Mouse (Mus musculus): ENCODE results near the gene B3galnt2. TPM values are rescaled to one million over a fixed set of nuclear protein-coding genes. Genes with fewer than 3 reads are reported as not detected.
"Not testable (repeated sequence)": the region's sequence is repeated elsewhere in the genome, so short reads cannot be mapped to it uniquely, and the experiment has no call there.

The B3galnt2 gene
- polyA plus RNA-seq, 1 experiment from 2014 or later, result 32.1 TPM

DNA sequence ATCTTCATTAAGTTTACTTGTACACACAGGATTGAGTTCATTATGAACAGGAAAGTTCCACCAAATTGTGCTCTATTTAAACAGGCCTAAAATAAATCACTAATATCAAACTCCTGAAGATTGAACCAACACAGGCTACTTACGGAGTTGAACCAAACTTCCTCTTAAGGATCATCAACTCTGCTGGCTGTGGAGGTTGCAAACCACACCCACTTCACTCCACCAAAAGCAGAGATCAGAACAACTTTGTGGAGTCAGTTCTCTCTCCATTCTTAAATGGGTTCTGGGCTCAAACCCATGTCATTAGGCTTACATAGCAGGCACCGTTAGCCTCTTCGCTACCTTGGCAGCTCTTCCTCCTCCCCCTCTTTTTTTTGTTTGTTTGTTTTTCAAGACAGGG, 64.6 kb downstream of the B3galnt2 start:
- H3K9ac ChIP-seq (ENCODE audit: low read length), result no peak overlapping the region
- no peaks in the 10 kb centered on the region for H3K9me3 ChIP-seq (ENCODE audit: control insufficient read depth, low read length)
- no peak overlapping the region for H3K4me2 ChIP-seq (ENCODE audit: low read depth, low read length)
- H3K36me3 ChIP-seq (ENCODE audit: control insufficient read depth, insufficient read depth, low read length), result peaks cover 19% of the 10 kb centered on the region
- WGBS, result 86% methylated on average over 3 of the region's 3 CpGs
- H3K4me3 ChIP-seq (ENCODE audit: low read length), result no peak overlapping the region
- no peaks in the 10 kb centered on the region for H3K4me1 ChIP-seq (replicated peaks; ENCODE audit: control insufficient read depth, insufficient read depth, low read length)
- H3K27ac ChIP-seq (ENCODE audit: low read length), result no peak overlapping the region
- no peak for ATAC-seq (ENCODE audit: low read depth)
- no peaks in the 10 kb centered on the region for H3K27me3 ChIP-seq (ENCODE audit: control insufficient read depth, insufficient read depth, low read depth, low read length)

DNA sequence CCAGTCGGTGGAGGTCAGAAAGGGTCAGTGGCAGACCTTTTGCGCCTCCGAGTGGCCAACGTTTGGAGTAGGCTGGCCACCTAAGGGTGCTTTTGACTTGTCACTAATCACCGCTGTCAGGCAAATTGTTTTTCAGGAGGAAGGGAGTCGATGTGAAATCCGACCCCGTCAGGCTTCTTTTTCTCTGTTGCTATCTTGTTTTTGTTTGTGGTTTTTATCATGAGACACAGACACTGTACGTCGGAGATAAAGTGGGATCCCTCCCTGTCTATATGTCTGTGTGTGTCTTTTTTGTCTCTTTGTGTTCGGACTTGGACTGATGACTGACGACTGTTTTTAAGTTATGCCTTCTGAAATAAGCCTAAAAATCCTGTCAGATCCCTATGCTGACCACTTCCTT, 67.1 kb downstream of the B3galnt2 start:
- H3K4me3 ChIP-seq (ENCODE audit: low read length); ATAC-seq (ENCODE audit: low read depth); H3K4me1 ChIP-seq (replicated peaks; ENCODE audit: control insufficient read depth, insufficient read depth, low read length); H3K9ac ChIP-seq (ENCODE audit: low read length); H3K27ac ChIP-seq (ENCODE audit: low read length); H3K27me3 ChIP-seq (ENCODE audit: control insufficient read depth, insufficient read depth, low read depth, low read length); H3K9me3 ChIP-seq (ENCODE audit: control insufficient read depth, low read length); H3K4me2 ChIP-seq (ENCODE audit: low read depth, low read length); H3K36me3 ChIP-seq (ENCODE audit: control insufficient read depth, insufficient read depth, low read length): not testable (repeated sequence)
- WGBS, result 67% methylated on average over 5 of the region's 12 CpGs

GRCm38 (mm10) chr13:14025554-14025953, 71.3 kb downstream of the B3galnt2 start:
- Histone ChIP-seq H3K27me3 (ENCODE audit: control insufficient read depth, insufficient read depth, low read depth, low read length) (no peaks in the 10 kb centered on the region), H3K4me3 (ENCODE audit: low read length) (no peak overlapping the region), H3K4me1 (replicated peaks; ENCODE audit: control insufficient read depth, insufficient read depth, low read length) (no peaks in the 10 kb centered on the region), H3K9ac (ENCODE audit: low read length) (no peak overlapping the region), H3K36me3 (ENCODE audit: control insufficient read depth, insufficient read depth, low read length) (peaks cover 13% of the 10 kb centered on the region), H3K27ac (ENCODE audit: low read length) (no peak overlapping the region), H3K9me3 (ENCODE audit: control insufficient read depth, low read length) (no peaks in the 10 kb centered on the region), H3K4me2 (ENCODE audit: low read depth, low read length) (no peak overlapping the region)
- WGBS, result 87% methylated on average over 6 of the region's 6 CpGs
- no peak for ATAC-seq (ENCODE audit: low read depth)

GRCm38 (mm10) chr13:14026154-14026820, 72.0 kb downstream of the B3galnt2 start:
- peaks cover 13% of the 10 kb centered on the region for H3K36me3 ChIP-seq (ENCODE audit: control insufficient read depth, insufficient read depth, low read length)
- H3K4me3 ChIP-seq (ENCODE audit: low read length), result no peak overlapping the region
- H3K27ac ChIP-seq (ENCODE audit: low read length), result no peak overlapping the region
- WGBS, result 91% methylated on average over 6 of the region's 6 CpGs
- H3K9ac ChIP-seq (ENCODE audit: low read length), result no peak overlapping the region
- ATAC-seq (ENCODE audit: low read depth), result no peak
- no peaks in the 10 kb centered on the region for H3K27me3 ChIP-seq (ENCODE audit: control insufficient read depth, insufficient read depth, low read depth, low read length)
- H3K4me2 ChIP-seq (ENCODE audit: low read depth, low read length), result no peak overlapping the region
- no peaks in the 10 kb centered on the region for H3K9me3 ChIP-seq (ENCODE audit: control insufficient read depth, low read length)
- H3K4me1 ChIP-seq (replicated peaks; ENCODE audit: control insufficient read depth, insufficient read depth, low read length), result no peaks in the 10 kb centered on the region

- ATAC-seq (ENCODE audit: low read depth), result no peak
- H3K9me3 ChIP-seq (ENCODE audit: control insufficient read depth, low read length), result no peaks in the 10 kb centered on the region
- no peaks in the 10 kb centered on the region for H3K27me3 ChIP-seq (ENCODE audit: control insufficient read depth, insufficient read depth, low read depth, low read length)
- H3K9ac ChIP-seq (ENCODE audit: low read length), result no peak overlapping the region
- peaks cover 3% of the 10 kb centered on the region for H3K36me3 ChIP-seq (ENCODE audit: control insufficient read depth, insufficient read depth, low read length)
- peaks cover under 1% of the 10 kb centered on the region for H3K4me1 ChIP-seq (replicated peaks; ENCODE audit: control insufficient read depth, insufficient read depth, low read length)
- no peak overlapping the region for H3K4me3 ChIP-seq (ENCODE audit: low read length)
- 88% methylated on average over 5 of the region's 5 CpGs for WGBS
- H3K4me2 ChIP-seq (ENCODE audit: low read depth, low read length), result no peak overlapping the region
- no peak overlapping the region for H3K27ac ChIP-seq (ENCODE audit: low read length)
These were observed 79.2 kb downstream of the B3galnt2 start for GRCm38 (mm10) chr13:14033309-14034072.

DNA sequence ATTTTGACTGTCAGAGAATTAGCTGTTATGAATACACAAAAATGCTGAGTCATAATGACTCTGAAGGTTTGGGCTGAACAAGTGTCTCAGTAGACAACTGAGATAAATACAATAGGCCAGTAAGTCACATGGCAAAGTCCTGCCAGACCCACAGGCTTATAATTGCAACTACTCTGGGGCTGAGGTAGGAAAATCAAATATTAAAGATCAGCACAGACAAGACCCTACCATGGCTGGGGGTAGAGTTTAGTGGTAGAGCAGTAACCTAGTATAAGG, 79.7 kb downstream of the B3galnt2 start:
- no peaks in the 10 kb centered on the region for H3K9me3 ChIP-seq (ENCODE audit: control insufficient read depth, low read length)
- ATAC-seq (ENCODE audit: low read depth), result no peak
- H3K4me2 ChIP-seq (ENCODE audit: low read depth, low read length), result no peak overlapping the region
- no peak overlapping the region for H3K4me3 ChIP-seq (ENCODE audit: low read length)
- H3K27ac ChIP-seq (ENCODE audit: low read length), result no peak overlapping the region
- H3K27me3 ChIP-seq (ENCODE audit: control insufficient read depth, insufficient read depth, low read depth, low read length), result no peaks in the 10 kb centered on the region
- H3K4me1 ChIP-seq (replicated peaks; ENCODE audit: control insufficient read depth, insufficient read depth, low read length), result peaks cover 4% of the 10 kb centered on the region
- peaks cover 1% of the 10 kb centered on the region for H3K36me3 ChIP-seq (ENCODE audit: control insufficient read depth, insufficient read depth, low read length)
- no peak overlapping the region for H3K9ac ChIP-seq (ENCODE audit: low read length)

GRCm38 (mm10) chr13:14035352-14035751, 81.1 kb downstream of the B3galnt2 start:
- not testable (repeated sequence) for H3K27ac ChIP-seq (ENCODE audit: low read length); H3K9me3 ChIP-seq (ENCODE audit: control insufficient read depth, low read length); H3K4me3 ChIP-seq (ENCODE audit: low read length); ATAC-seq (ENCODE audit: low read depth); H3K27me3 ChIP-seq (ENCODE audit: control insufficient read depth, insufficient read depth, low read depth, low read length); H3K9ac ChIP-seq (ENCODE audit: low read length); H3K4me2 ChIP-seq (ENCODE audit: low read depth, low read length); H3K4me1 ChIP-seq (replicated peaks; ENCODE audit: control insufficient read depth, insufficient read depth, low read length); H3K36me3 ChIP-seq (ENCODE audit: control insufficient read depth, insufficient read depth, low read length)
- WGBS, result 91% methylated on average over 3 of the region's 3 CpGs

GRCm38 (mm10) chr13:14035875-14036630, 81.8 kb downstream of the B3galnt2 start:
- H3K27ac ChIP-seq (ENCODE audit: low read length), result no peak overlapping the region
- no peaks in the 10 kb centered on the region for H3K9me3 ChIP-seq (ENCODE audit: control insufficient read depth, low read length)
- no peak overlapping the region for H3K4me3 ChIP-seq (ENCODE audit: low read length)
- no peaks in the 10 kb centered on the region for H3K27me3 ChIP-seq (ENCODE audit: control insufficient read depth, insufficient read depth, low read depth, low read length)
- no peak overlapping the region for H3K9ac ChIP-seq (ENCODE audit: low read length)
- 92% methylated on average over 11 of the region's 11 CpGs for WGBS
- no peak overlapping the region for H3K4me2 ChIP-seq (ENCODE audit: low read depth, low read length)
- H3K36me3 ChIP-seq (ENCODE audit: control insufficient read depth, insufficient read depth, low read length), result no peaks in the 10 kb centered on the region
- no peak for ATAC-seq (ENCODE audit: low read depth)
- H3K4me1 ChIP-seq (replicated peaks; ENCODE audit: control insufficient read depth, insufficient read depth, low read length), result peaks cover 10% of the 10 kb centered on the region

DNA sequence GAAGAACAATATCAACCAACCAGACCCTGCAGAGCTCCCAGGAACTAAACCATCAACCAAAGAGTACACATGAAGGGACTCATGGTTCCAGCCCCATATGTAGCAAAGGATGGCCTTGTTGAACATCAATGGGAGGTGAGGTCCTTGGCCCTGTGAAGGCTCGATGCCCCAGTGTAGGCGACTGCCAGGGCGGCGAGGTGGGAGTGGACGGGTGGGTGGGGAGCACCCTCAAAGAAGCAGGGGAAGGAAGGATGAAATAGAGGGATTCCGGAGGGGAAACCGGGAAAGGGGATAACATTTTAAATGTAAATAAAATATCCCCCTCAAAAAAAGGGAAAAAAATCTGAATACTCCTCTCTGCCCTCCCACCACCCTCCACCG, 84.6 kb downstream of the B3galnt2 start:
- Histone ChIP-seq H3K9me3 (ENCODE audit: control insufficient read depth, low read length) (no peaks in the 10 kb centered on the region), H3K27ac (ENCODE audit: low read length) (peak overlapping the region; percentile 97; the same call in 1 of the 2 replicates), H3K36me3 (ENCODE audit: control insufficient read depth, insufficient read depth, low read length) (no peaks in the 10 kb centered on the region), H3K4me1 (replicated peaks; ENCODE audit: control insufficient read depth, insufficient read depth, low read length) (peaks cover 10% of the 10 kb centered on the region), H3K4me2 (ENCODE audit: low read depth, low read length) (peak overlapping the region; percentile 95), H3K27me3 (ENCODE audit: control insufficient read depth, insufficient read depth, low read depth, low read length) (no peaks in the 10 kb centered on the region), H3K9ac (ENCODE audit: low read length) (peak overlapping the region; percentile 93), H3K4me3 (ENCODE audit: low read length) (peak overlapping the region; percentile 82)
- 0% methylated on average over 8 of the region's 8 CpGs for WGBS
- ATAC-seq (ENCODE audit: low read depth), result peak; percentile 23

Data from lung, embryonic 16.5 days (tissue).